Mouse (Mus musculus) heart, postnatal 0 days (tissue): ENCODE data around the gene Ahctf1. TPM values are rescaled to one million over a fixed set of nuclear protein-coding genes. Genes with fewer than 3 reads are reported as not detected.
A peak's percentile ranks its signal among the peaks of the same experiment; 100 is the strongest.

ENCODE experiments used
- ATAC-seq: fragments of 200-750 bp; cut with Nextera tagmentation; 2 replicates; pipeline ENCODE4 v1.8.0; 2017; ENCODE audit warnings: low read depth, moderate number of reproducible peaks, moderate library complexity; ENCODE audit not compliant: insufficient read depth
- DNase-seq: peaks from one replicate; pipeline ENCODE4 v3.0.0-alpha.2; 2016; ENCODE audit warnings: low spot score
- H3K27ac ChIP-seq: fragments of 300-500 bp; sonication (generic); 2 replicates; pipeline ENCODE4 v1.5.1; 2014; ENCODE audit warnings: low read depth, mild to moderate bottlenecking
- H3K27me3 ChIP-seq: fragments of 300-500 bp; sonication (generic); 2 replicates; pipeline ENCODE4 v1.6.1; 2014; ENCODE audit warnings: low read length, mixed read lengths; ENCODE audit not compliant: control insufficient read depth, insufficient read depth
- H3K36me3 ChIP-seq: fragments of 300-500 bp; sonication (generic); replicated peaks from 2 replicates; pipeline ENCODE4 v1.6.1; 2014; ENCODE audit warnings: low read length, mixed read lengths; ENCODE audit not compliant: control insufficient read depth, insufficient read depth
- H3K4me1 ChIP-seq: fragments of 300-500 bp; sonication (generic); 2 replicates; pipeline ENCODE4 v1.6.1; 2014; ENCODE audit warnings: antibody characterized with exemption; ENCODE audit not compliant: control insufficient read depth, insufficient read depth
- H3K4me2 ChIP-seq: fragments of 300-500 bp; sonication (generic); 2 replicates; pipeline ENCODE4 v1.6.1; 2014; ENCODE audit warnings: low read depth, mild to moderate bottlenecking, low read length, moderate library complexity
- H3K4me3 ChIP-seq: fragments of 300-500 bp; sonication (generic); 2 replicates; pipeline ENCODE4 v1.5.1; 2014; ENCODE audit warnings: low read depth, low read length
- H3K9ac ChIP-seq: fragments of 300-500 bp; sonication (generic); replicated peaks from 2 replicates; pipeline ENCODE4 v1.6.1; 2014; ENCODE audit warnings: low read depth, low read length, mixed read lengths
- H3K9me3 ChIP-seq: fragments of 300-500 bp; sonication (generic); replicated peaks from 2 replicates; pipeline ENCODE4 v1.6.1; 2016; ENCODE audit warnings: low read length; ENCODE audit not compliant: control insufficient read depth
- CTCF ChIP-seq: IDR thresholded peaks from 2 replicates; pipeline ENCODE4 v1.5.1; 2016; ENCODE audit warnings: antibody characterized with exemption, control low read depth, low read depth
- EP300 ChIP-seq: IDR thresholded peaks from 2 replicates; pipeline ENCODE4 v1.6.1; 2016; ENCODE audit warnings: antibody characterized with exemption, low read depth
- WGBS: fragments of 180-500 bp; shearing (Covaris S2); extraction: QIAGEN DNeasy Blood & Tissue Kit; methylation state at CpG from one replicate; pipeline ENCODE4 v1.1.7; 2014; 5-methylcytosine and 5-hydroxymethylcytosine counted together
- polyA plus RNA-seq: library from polyadenylated mRNA; unstranded; fragments of >200 nt; fragmentation: Nextera tagmentation; extraction: Ambion mirVana; gene quantifications from 2 replicates; pipeline ENCODE4 v1.2.1, GENCODE M21; 2015
- total RNA-seq: library from RNA; depleted of rRNA; stranded (reverse); fragments of >200 nt; gene quantifications from 2 replicates; pipeline ENCODE4 v1.2.3, GENCODE M21; 2014; ENCODE audit warnings: low replicate concordance

Gene Ahctf1
- total and polyA plus RNA-seq, 2 experiments from 2014 or later = 8.0 to 20.9 TPM

GRCm38 (mm10) chr1:179843981-179844380 is 40.5 kb upstream of the Ahctf1 start:
- no peak for ATAC-seq

GRCm38 (mm10) chr1:179842568-179842967 is 39.1 kb upstream of the Ahctf1 start:
- ATAC-seq (no peak), DNase-seq (no peak)

More at GRCm38 (mm10) chr1:179843981-179844380, 40.5 kb upstream of the Ahctf1 start:
- Histone ChIP-seq H3K4me3 (no peak overlapping the region), H3K4me2 (no peak overlapping the region), H3K27me3 (no peaks in the 10 kb centered on the region), H3K36me3 (no peaks in the 10 kb centered on the region), H3K9ac (no peak overlapping the region), H3K4me1 (peaks cover 14% of the 10 kb centered on the region; the same call in 1 of the 2 replicates), H3K27ac (no peak overlapping the region), H3K9me3 (no peaks in the 10 kb centered on the region)
- 8% methylated on average over 3 of the region's 3 CpGs for WGBS
- TF ChIP-seq CTCF = no peak
- TF ChIP-seq EP300 = no peak
- peak; percentile 22 for DNase-seq

GRCm38 (mm10) chr1:179836426-179837404 is 33.2 kb upstream of the Ahctf1 start:
- H3K4me1 ChIP-seq = no peaks in the 10 kb centered on the region
- no peaks in the 10 kb centered on the region for H3K27me3 ChIP-seq
- no peak overlapping the region for H3K4me3 ChIP-seq
- DNase-seq (no peak), ATAC-seq (no peak)
- H3K36me3 ChIP-seq = no peaks in the 10 kb centered on the region
- H3K9ac ChIP-seq = no peak overlapping the region
- WGBS = 76% methylated on average over 7 of the region's 7 CpGs
- no peak overlapping the region for H3K4me2 ChIP-seq
- 0 out of 2 replicates have a peak, but pooled peaks cover 9% of the 10 kb centered on the region for H3K9me3 ChIP-seq
- TF ChIP-seq EP300 = no peak
- TF ChIP-seq CTCF = no peak
- H3K27ac ChIP-seq = no peak overlapping the region

More at GRCm38 (mm10) chr1:179842568-179842967, 39.1 kb upstream of the Ahctf1 start:
- 62% methylated on average over 7 of the region's 7 CpGs for WGBS
- H3K27me3 ChIP-seq = no peaks in the 10 kb centered on the region
- H3K4me3 ChIP-seq = no peak overlapping the region
- H3K9ac ChIP-seq = no peak overlapping the region
- no peak overlapping the region for H3K27ac ChIP-seq
- H3K36me3 ChIP-seq = no peaks in the 10 kb centered on the region
- TF ChIP-seq CTCF = no peak
- no peak for TF ChIP-seq EP300
- H3K4me1 ChIP-seq = 0 out of 2 replicates have a peak, but pooled peaks cover 11% of the 10 kb centered on the region
- no peak overlapping the region for H3K4me2 ChIP-seq
- H3K9me3 ChIP-seq = no peaks in the 10 kb centered on the region

- Histone ChIP-seq H3K4me1 (no peaks in the 10 kb centered on the region), H3K27me3 (no peaks in the 10 kb centered on the region), H3K4me2 (no peak overlapping the region), H3K27ac (no peak overlapping the region), H3K36me3 (no peaks in the 10 kb centered on the region), H3K9me3 (0 out of 2 replicates have a peak, but pooled peaks cover 9% of the 10 kb centered on the region), H3K9ac (no peak overlapping the region), H3K4me3 (no peak overlapping the region)
- ATAC-seq = no peak
- 89% methylated on average over 1 of the region's 1 CpGs for WGBS
- TF ChIP-seq CTCF (no peak), EP300 (no peak)
- DNase-seq = no peak
These were observed 32.4 kb upstream of the Ahctf1 start for GRCm38 (mm10) chr1:179835753-179836425.

GRCm38 (mm10) chr1:179833596-179833995 is 30.1 kb upstream of the Ahctf1 start:
- Histone ChIP-seq H3K4me1 (no peaks in the 10 kb centered on the region), H3K9ac (no peak overlapping the region), H3K27ac (no peak overlapping the region), H3K9me3 (0 out of 2 replicates have a peak, but pooled peaks cover 9% of the 10 kb centered on the region), H3K4me2 (no peak overlapping the region), H3K4me3 (no peak overlapping the region), H3K27me3 (no peaks in the 10 kb centered on the region), H3K36me3 (no peaks in the 10 kb centered on the region)
- 83% methylated on average over 1 of the region's 1 CpGs for WGBS
- no peak for TF ChIP-seq EP300
- TF ChIP-seq CTCF = no peak
- ATAC-seq = no peak
- no peak for DNase-seq
